15 mouse cellular contexts compared by ENCODE assay signal in the genomic region with DNA sequence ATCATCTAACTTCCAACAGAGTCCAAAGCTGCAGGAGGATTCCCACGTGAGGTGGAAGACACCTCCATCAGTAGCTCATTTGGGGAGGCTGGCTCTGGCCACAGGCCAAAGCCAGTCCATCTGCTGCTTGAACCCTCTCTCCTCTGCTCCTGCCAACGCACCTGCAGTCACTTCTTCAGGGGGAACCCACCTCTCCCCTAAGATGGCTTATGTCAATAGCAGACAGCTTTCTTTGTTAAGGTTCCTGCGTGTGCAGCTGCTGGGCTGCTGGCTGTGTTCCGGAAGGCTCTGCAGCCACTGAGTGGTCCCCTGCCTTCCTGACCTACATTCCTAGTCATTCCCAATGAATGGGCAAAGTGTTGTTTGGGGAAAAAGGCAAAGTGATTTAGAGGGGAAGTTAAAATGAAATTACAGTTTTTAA. TPM values are rescaled to one million over a fixed set of nuclear protein-coding genes. Genes with fewer than 3 reads are reported as not detected.
A peak's percentile ranks its signal among the peaks of the same experiment; 100 is the strongest.
DNase-seq lines count a peak whose midpoint lies in the region; ATAC-seq lines count a peak whose summit lies in the region.
"Had no signal": no experiment of that assay in that cellular context is flagged by ENCODE, and none has a peak within 500 bp of the region (broad histone marks: within the 10 kb centered on the region; RNA-seq: fewer than 3 reads in every experiment).

No protein-coding gene starts in this region.

- 0 out of 2 replicates have a peak, but pooled peaks cover 2% of the 10 kb centered on the region for H3K36me3 ChIP-seq in hindbrain, embryonic 16.5 days (ENCODE audit: control insufficient read depth, insufficient read depth, low read length)
- H3K36me3 ChIP-seq in hindbrain, embryonic 11.5 days (ENCODE audit: control insufficient read depth, insufficient read depth, low read length): no peaks in the 10 kb centered on the region
- no peaks in the 10 kb centered on the region for H3K36me3 ChIP-seq in kidney, embryonic 14.5 days (ENCODE audit: control insufficient read depth, insufficient read depth, low read length)

- H3K4me3 ChIP-seq in hindbrain, embryonic 16.5 days (ENCODE audit: low read length): no peak overlapping the region
- no peak overlapping the region for H3K4me3 ChIP-seq in hindbrain, embryonic 11.5 days (ENCODE audit: low read depth, low read length)
- no peak overlapping the region for H3K4me3 ChIP-seq in kidney, embryonic 14.5 days (ENCODE audit: low read length)
- H3K4me3 ChIP-seq: limb, embryonic 15.5 days; midbrain, embryonic 10.5 days; neural tube, embryonic 13.5 days had no signal

- peak; percentile 72 for ATAC-seq in hindbrain, embryonic 16.5 days
- ATAC-seq in hindbrain, embryonic 11.5 days (ENCODE audit: low FRiP score): no peak
- ATAC-seq in kidney, embryonic 14.5 days (ENCODE audit: low FRiP score, low TSS enrichment): no peak
- ATAC-seq: activated CD4-positive, CD25-positive, alpha-beta regulatory T cell, adult 4 months had no signal

- H3K4me2 ChIP-seq in hindbrain, embryonic 16.5 days (ENCODE audit: low read length): no peak overlapping the region
- H3K4me2 ChIP-seq in hindbrain, embryonic 11.5 days (replicated peaks; ENCODE audit: low read depth, low read length): no peak overlapping the region
- H3K4me2 ChIP-seq in kidney, embryonic 14.5 days (replicated peaks; ENCODE audit: low read depth, low read length): no peak overlapping the region
- H3K4me2 ChIP-seq: hindbrain, embryonic 14.5 days; limb, embryonic 15.5 days; neural tube, embryonic 13.5 days had no signal

- no peaks in the 10 kb centered on the region for H3K27me3 ChIP-seq in hindbrain, embryonic 16.5 days (replicated peaks; ENCODE audit: control insufficient read depth, insufficient read depth, low read length)
- H3K27me3 ChIP-seq in hindbrain, embryonic 11.5 days (ENCODE audit: control insufficient read depth, insufficient read depth, low read length): no peaks in the 10 kb centered on the region
- no peaks in the 10 kb centered on the region for H3K27me3 ChIP-seq in kidney, embryonic 14.5 days (ENCODE audit: control insufficient read depth, insufficient read depth, low read length)
- H3K27me3 ChIP-seq: limb, embryonic 15.5 days; neural tube, embryonic 13.5 days had no signal

- DNase-seq in hindbrain, embryonic 11.5 days (ENCODE audit: low spot score): no peak
- DNase-seq in right cerebral cortex, adult 2 months (ENCODE audit: low spot score in 2 of 2): peak; percentile 41 to 48
- no peak for DNase-seq in right cerebral cortex, postnatal 14 days
- DNase-seq in cerebellum, postnatal 36 days: peak; percentile 79 to 81
- DNase-seq in right cerebral cortex, postnatal 36 days (ENCODE audit: low spot score in 2 of 2): peak; percentile 46 to 64
- DNase-seq in T-cell, adult 2 months (ENCODE audit: low spot score): no peak
- DNase-seq: kidney, adult 2 months; thymus, postnatal 25 days had no signal

- H3K4me1 ChIP-seq in hindbrain, embryonic 16.5 days (ENCODE audit: control insufficient read depth, insufficient read depth, low read depth, low read length): 0 out of 2 replicates have a peak, but pooled peaks cover 3% of the 10 kb centered on the region
- H3K4me1 ChIP-seq in hindbrain, embryonic 11.5 days (replicated peaks; ENCODE audit: control insufficient read depth, insufficient read depth, low read length): no peaks in the 10 kb centered on the region
- H3K4me1 ChIP-seq in kidney, embryonic 14.5 days (ENCODE audit: control insufficient read depth, insufficient read depth, low read length): no peaks in the 10 kb centered on the region
- H3K4me1 ChIP-seq: limb, embryonic 15.5 days; midbrain, embryonic 10.5 days; neural tube, embryonic 13.5 days had no signal

- 56% methylated on average over 4 of the region's 4 CpGs for WGBS in hindbrain, embryonic 16.5 days
- 83% methylated on average over 4 of the region's 4 CpGs for WGBS in hindbrain, embryonic 11.5 days
- WGBS in kidney, embryonic 14.5 days: 82% methylated on average over 4 of the region's 4 CpGs

- H3K27ac ChIP-seq in hindbrain, embryonic 16.5 days (ENCODE audit: low read depth, low read length): no peak overlapping the region
- no peak overlapping the region for H3K27ac ChIP-seq in hindbrain, embryonic 11.5 days (ENCODE audit: low read depth, low read length)
- H3K27ac ChIP-seq in kidney, embryonic 14.5 days (ENCODE audit: low read depth, low read length): no peak overlapping the region
- H3K27ac ChIP-seq: hindbrain, embryonic 14.5 days; limb, embryonic 15.5 days; midbrain, embryonic 10.5 days; neural tube, embryonic 13.5 days had no signal

- H3K9ac ChIP-seq in hindbrain, embryonic 16.5 days (ENCODE audit: low read depth, low read length): no peak overlapping the region
- no peak overlapping the region for H3K9ac ChIP-seq in hindbrain, embryonic 11.5 days (ENCODE audit: low read depth, low read length)
- H3K9ac ChIP-seq in kidney, embryonic 14.5 days (ENCODE audit: low read depth, low read length): no peak overlapping the region
- H3K9ac ChIP-seq: hindbrain, embryonic 14.5 days; limb, embryonic 15.5 days; neural tube, embryonic 13.5 days had no signal

- no peaks in the 10 kb centered on the region for H3K9me3 ChIP-seq in hindbrain, embryonic 16.5 days (ENCODE audit: control insufficient read depth, low read length)
- H3K9me3 ChIP-seq in hindbrain, embryonic 11.5 days (ENCODE audit: control insufficient read depth, low read length): no peaks in the 10 kb centered on the region
- no peaks in the 10 kb centered on the region for H3K9me3 ChIP-seq in kidney, embryonic 14.5 days (ENCODE audit: control insufficient read depth, low read length)
- H3K9me3 ChIP-seq: limb, embryonic 15.5 days; midbrain, embryonic 10.5 days; neural tube, embryonic 13.5 days had no signal

RNA-seq across cellular contexts. Expression of a gene that starts 18.3 kb away (rescaled TPM):
- 0.16 TPM in 2 replicates for polyA plus RNA-seq in hindbrain, embryonic 16.5 days (2015; fragmentation: Nextera tagmentation; extraction: Ambion mirVana)
- polyA plus RNA-seq in hindbrain, embryonic 11.5 days (2014; fragmentation: Nextera tagmentation; extraction: Ambion mirVana): 0.31 and 0.59 TPM in 2 replicates
- 0.41 and 0.77 TPM in 2 replicates for polyA plus RNA-seq in kidney, embryonic 14.5 days (2014; fragmentation: Nextera tagmentation; extraction: Ambion mirVana)
- polyA plus RNA-seq: activated CD4-positive, CD25-positive, alpha-beta regulatory T cell, adult 4 months had no signal

RNA-seq across cellular contexts. Expression of a gene that starts 57.2 kb away (rescaled TPM):
- 4.5 and 5.4 TPM in 2 replicates for polyA plus RNA-seq in hindbrain, embryonic 16.5 days (2015; fragmentation: Nextera tagmentation; extraction: Ambion mirVana)
- polyA plus RNA-seq in hindbrain, embryonic 11.5 days (2014; fragmentation: Nextera tagmentation; extraction: Ambion mirVana): 8.4 and 10.1 TPM in 2 replicates
- 3.5 and 4.3 TPM in 2 replicates for polyA plus RNA-seq in kidney, embryonic 14.5 days (2014; fragmentation: Nextera tagmentation; extraction: Ambion mirVana)

Comparison
In these comparisons a context has a peak if more than half of its experiments do, and no peak if none do; other contexts are left out.
1. DNase-seq: peak in right cerebral cortex, adult 2 months (2 of 2), cerebellum, postnatal 36 days (2 of 2) and right cerebral cortex, postnatal 36 days (2 of 2); none in hindbrain, embryonic 11.5 days (single experiment), right cerebral cortex, postnatal 14 days (single experiment) and T-cell, adult 2 months (single experiment).